28 mouse cellular contexts compared by ENCODE assay signal in genomic region chr16:65339225-65339624, GRCm38 (mm10).
"Had no signal": no experiment of that assay in that cellular context is flagged by ENCODE, and none has a peak within 500 bp of the region (broad histone marks: within the 10 kb centered on the region; RNA-seq: fewer than 3 reads in every experiment).

No protein-coding gene starts in this region.

- ATAC-seq: forebrain, embryonic 13.5 days; forebrain, embryonic 14.5 days; forebrain, embryonic 15.5 days; forebrain, embryonic 16.5 days; forebrain, postnatal 0 days had no signal

- DNase-seq: cerebellum, adult 8-10 months; cerebellum, adult 9-10 months; cerebellum, adult 9-11 months; cerebellum, postnatal 10 days; cerebellum, postnatal 14 days; cerebellum, postnatal 25 days; cerebellum, postnatal 36 days; embryo, embryonic 11 days; forebrain, postnatal 0 days; gastrocnemius, adult 2 months; gastrocnemius, postnatal 10 days; gastrocnemius, postnatal 14 days; gastrocnemius, postnatal 25 days; gastrocnemius, postnatal 36 days; heart, adult 11 months; heart, adult 18-20 months; heart, adult 2 months had no signal

- H3K4me1 ChIP-seq: embryonic facial prominence, embryonic 10.5 days; embryonic facial prominence, embryonic 12.5 days; embryonic facial prominence, embryonic 13.5 days; embryonic facial prominence, embryonic 15.5 days; forebrain, embryonic 10.5 days; forebrain, embryonic 12.5 days; forebrain, embryonic 13.5 days; forebrain, embryonic 15.5 days had no signal

- H3K4me3 ChIP-seq: embryonic facial prominence, embryonic 10.5 days; embryonic facial prominence, embryonic 12.5 days; embryonic facial prominence, embryonic 13.5 days; embryonic facial prominence, embryonic 15.5 days; erythroblast, embryonic 14.5 days; forebrain, embryonic 10.5 days; forebrain, embryonic 12.5 days; forebrain, embryonic 13.5 days; forebrain, embryonic 15.5 days; gastrocnemius, adult 2 months; heart, adult 2 months had no signal

- H3K36me3 ChIP-seq: embryonic facial prominence, embryonic 10.5 days; embryonic facial prominence, embryonic 12.5 days; embryonic facial prominence, embryonic 13.5 days; embryonic facial prominence, embryonic 15.5 days; forebrain, embryonic 10.5 days; forebrain, embryonic 12.5 days; forebrain, embryonic 15.5 days had no signal

- H3K27ac ChIP-seq: embryonic facial prominence, embryonic 10.5 days; embryonic facial prominence, embryonic 12.5 days; embryonic facial prominence, embryonic 13.5 days; embryonic facial prominence, embryonic 15.5 days; forebrain, embryonic 10.5 days; forebrain, embryonic 12.5 days; forebrain, embryonic 13.5 days; forebrain, embryonic 15.5 days; gastrocnemius, adult 2 months; heart, adult 2 months had no signal

- H3K27me3 ChIP-seq: embryonic facial prominence, embryonic 12.5 days; embryonic facial prominence, embryonic 13.5 days; embryonic facial prominence, embryonic 15.5 days; forebrain, embryonic 12.5 days; forebrain, embryonic 13.5 days; forebrain, embryonic 15.5 days had no signal
